Comparison of ENCODE assay signal across 8 mouse cellular contexts in the genomic region with DNA sequence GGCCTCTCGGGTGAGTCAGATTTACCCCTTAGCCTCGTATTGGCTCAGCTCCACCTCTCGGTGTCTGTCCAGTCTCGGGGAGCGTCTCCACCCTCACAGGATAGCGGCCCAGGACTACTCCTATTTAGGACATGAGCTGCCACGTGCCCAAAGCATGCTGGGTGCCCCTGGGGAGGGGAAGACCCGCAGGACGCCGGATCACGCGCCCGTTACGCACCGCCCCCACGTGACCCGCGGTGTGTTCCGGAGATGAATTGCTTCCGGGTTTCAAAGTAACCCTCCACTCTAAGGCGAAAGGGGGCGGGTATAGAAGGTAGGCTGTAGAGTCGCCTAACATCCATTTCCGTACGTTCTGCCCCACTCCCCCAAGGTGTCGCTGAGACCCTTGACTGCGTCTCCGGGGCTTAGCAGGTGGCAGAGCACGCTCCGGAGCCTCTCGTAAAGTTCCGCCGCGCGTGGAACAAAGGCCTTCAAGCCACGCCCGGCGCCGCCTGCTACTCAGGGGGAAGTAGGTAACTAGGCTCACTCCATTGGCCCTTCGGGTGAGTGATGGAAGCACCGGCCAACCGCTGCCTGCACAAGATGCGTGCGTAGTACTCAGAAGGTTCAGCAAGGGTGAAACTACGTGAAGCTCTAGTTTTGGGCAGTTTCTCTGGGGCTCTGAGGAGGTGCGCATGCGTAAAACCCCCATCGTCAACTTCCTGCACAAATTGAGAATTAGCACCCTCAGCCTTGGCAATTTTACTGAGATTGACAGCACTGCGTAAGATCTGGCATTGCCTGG. TPM values are rescaled to one million over a fixed set of nuclear protein-coding genes. Genes with fewer than 3 reads are reported as not detected.
DNase-seq lines count a peak whose midpoint lies in the region; ATAC-seq and TF ChIP-seq lines count a peak whose summit lies in the region.

No protein-coding gene starts in this region.

- peak overlapping the region; percentile 65 for H3K4me2 ChIP-seq in embryonic facial prominence, embryonic 14.5 days (ENCODE audit: low read depth, low read length)
- H3K4me2 ChIP-seq in limb, embryonic 13.5 days (replicated peaks), result peak overlapping the region; percentile 66
- peak overlapping the region; percentile 75 for H3K4me2 ChIP-seq in midbrain, embryonic 16.5 days (ENCODE audit: low read length)

- peak overlapping the region; percentile 45 for H3K4me3 ChIP-seq in embryonic facial prominence, embryonic 14.5 days (ENCODE audit: low read depth, low read length)
- H3K4me3 ChIP-seq in heart, adult 2 months, result peak overlapping the region; percentile 63
- peak overlapping the region; percentile 57 for H3K4me3 ChIP-seq in limb, embryonic 13.5 days
- H3K4me3 ChIP-seq in midbrain, embryonic 16.5 days (ENCODE audit: low read depth, low read length), result peak overlapping the region; percentile 66

- peak; percentile 100 for DNase-seq in 3T3-L1 (ENCODE audit: low read depth, low spot score)
- DNase-seq in adrenal gland, postnatal 4 days (ENCODE audit: low spot score in 2 of 2), result peak; percentile 92 to 96
- peak; percentile 100 for DNase-seq in embryonic facial prominence, embryonic 14.5 days (ENCODE audit: low spot score)
- peak; percentile 98 to 100 for DNase-seq in heart, adult 2 months
- DNase-seq in kidney, adult 8-10 months, result peak; percentile 100
- peak; percentile 89 to 96 for DNase-seq in spleen, postnatal 10 days (ENCODE audit: low spot score in 2 of 2)

- TF ChIP-seq POLR2A in heart, adult 2 months (IDR thresholded peaks at IDR 0.05; ENCODE audit: insufficient read depth, low read depth, low read length), result peak; percentile 57

- 1% methylated on average over 47 of the region's 49 CpGs for WGBS in embryonic facial prominence, embryonic 14.5 days
- WGBS in heart, adult 2 months, result under 1% methylated on average over 49 of the region's 49 CpGs
- under 1% methylated on average over 49 of the region's 49 CpGs for WGBS in limb, embryonic 13.5 days
- under 1% methylated on average over 49 of the region's 49 CpGs for WGBS in midbrain, embryonic 16.5 days

- H3K9ac ChIP-seq in embryonic facial prominence, embryonic 14.5 days (ENCODE audit: low read depth, low read length), result peak overlapping the region; percentile 70
- H3K9ac ChIP-seq in heart, adult 2 months (ENCODE audit: low read depth, low read length), result peak overlapping the region; percentile 85
- H3K9ac ChIP-seq in limb, embryonic 13.5 days, result peak overlapping the region; percentile 76
- peak overlapping the region; percentile 89 for H3K9ac ChIP-seq in midbrain, embryonic 16.5 days (ENCODE audit: low read depth, low read length)

- intact Hi-C loops in heart, adult 2 months (cut with DNase I), result loop anchor here (10.0 kb wide), 1 partner anchor 53 kb away; no protein-coding TSS in a partner anchor

- no peaks in the 10 kb centered on the region for H3K79me2 ChIP-seq in heart, adult 2 months (replicated peaks; ENCODE audit: control insufficient read depth, insufficient read depth, low read length)

- peaks cover 11% of the 10 kb centered on the region; the same call in 1 of the 2 replicates for H3K36me3 ChIP-seq in embryonic facial prominence, embryonic 14.5 days (ENCODE audit: control insufficient read depth, insufficient read depth, low read length)
- H3K36me3 ChIP-seq in heart, adult 2 months (ENCODE audit: control insufficient read depth, insufficient read depth, low read length), result peaks cover 2% of the 10 kb centered on the region; the same call in 1 of the 2 replicates
- peaks cover 26% of the 10 kb centered on the region for H3K36me3 ChIP-seq in limb, embryonic 13.5 days
- H3K36me3 ChIP-seq in midbrain, embryonic 16.5 days (ENCODE audit: control insufficient read depth, insufficient read depth, low read length), result no peaks in the 10 kb centered on the region

- ATAC-seq in embryonic facial prominence, embryonic 14.5 days (ENCODE audit: low read depth), result peak; percentile 100
- ATAC-seq in limb, embryonic 13.5 days (ENCODE audit: low FRiP score, low read depth), result peak; percentile 99
- ATAC-seq in midbrain, embryonic 16.5 days, result peak; percentile 99

- TF ChIP-seq EP300 in heart, adult 2 months (IDR thresholded peaks at IDR 0.05; ENCODE audit: insufficient read depth, low read depth, low read length), result peak; percentile 91

- H3K27ac ChIP-seq in embryonic facial prominence, embryonic 14.5 days (replicated peaks; ENCODE audit: low read depth, low read length), result peak overlapping the region; percentile 94
- peak overlapping the region; percentile 98 for H3K27ac ChIP-seq in heart, adult 2 months
- H3K27ac ChIP-seq in limb, embryonic 13.5 days, result peak overlapping the region; percentile 96
- peak overlapping the region; percentile 100 for H3K27ac ChIP-seq in midbrain, embryonic 16.5 days (ENCODE audit: low read length)

- no peaks in the 10 kb centered on the region for H3K4me1 ChIP-seq in embryonic facial prominence, embryonic 14.5 days (ENCODE audit: control insufficient read depth, insufficient read depth, low read length)
- peaks cover 10% of the 10 kb centered on the region for H3K4me1 ChIP-seq in heart, adult 2 months (ENCODE audit: control insufficient read depth, insufficient read depth, low read length)
- peaks cover 6% of the 10 kb centered on the region; the same call in 1 of the 2 replicates for H3K4me1 ChIP-seq in limb, embryonic 13.5 days
- peaks cover 6% of the 10 kb centered on the region for H3K4me1 ChIP-seq in midbrain, embryonic 16.5 days (ENCODE audit: control insufficient read depth, insufficient read depth, low read length)

- TF ChIP-seq CTCF in heart, adult 2 months (IDR thresholded peaks at IDR 0.05), result 0 out of 2 replicates have a peak, but pooled peaks have one; percentile 25

- no peaks in the 10 kb centered on the region for H3K9me3 ChIP-seq in embryonic facial prominence, embryonic 14.5 days (ENCODE audit: control insufficient read depth, low read length)
- no peaks in the 10 kb centered on the region for H3K9me3 ChIP-seq in limb, embryonic 13.5 days
- H3K9me3 ChIP-seq in midbrain, embryonic 16.5 days (replicated peaks; ENCODE audit: control insufficient read depth, low read length, poor library complexity, severe bottlenecking), result no peaks in the 10 kb centered on the region

- no peaks in the 10 kb centered on the region; the same call in 1 of the 2 replicates for H3K27me3 ChIP-seq in embryonic facial prominence, embryonic 14.5 days (replicated peaks; ENCODE audit: control insufficient read depth, insufficient read depth, low read length)
- H3K27me3 ChIP-seq in heart, adult 2 months (ENCODE audit: control insufficient read depth, insufficient read depth, low read length), result no peaks in the 10 kb centered on the region
- H3K27me3 ChIP-seq in limb, embryonic 13.5 days, result peaks cover 19% of the 10 kb centered on the region; the same call in 1 of the 2 replicates
- H3K27me3 ChIP-seq in midbrain, embryonic 16.5 days (ENCODE audit: control insufficient read depth, insufficient read depth, low read depth, low read length), result no peaks in the 10 kb centered on the region; the same call in 1 of the 2 replicates

RNA-seq across cellular contexts. Expression of a gene that starts 35.6 kb away (rescaled TPM):
- 10 to 100 TPM; 90.0 to 92.1 TPM for total RNA-seq in adrenal gland, postnatal 4 days (2021)
- polyA plus RNA-seq in embryonic facial prominence, embryonic 14.5 days (2014; fragmentation: Nextera tagmentation; extraction: Ambion mirVana), result 36.8 and 41.7 TPM in 2 replicates
- 100 to 1,000 TPM; 118 to 129 TPM for total RNA-seq in heart, adult 2 months (2021)
- polyA plus RNA-seq in heart, adult 2 months (2012; rRNA removed), result 119 and 122 TPM in 2 replicates
- 16.4 and 19.7 TPM in 2 replicates for polyA plus RNA-seq in limb, embryonic 13.5 days (2015; fragmentation: Nextera tagmentation; extraction: Ambion mirVana)
- polyA plus RNA-seq in midbrain, embryonic 16.5 days (2015; fragmentation: Nextera tagmentation; extraction: Ambion mirVana), result 21.6 and 22.5 TPM in 2 replicates

Comparison
In these comparisons a context has a peak if more than half of its experiments do, and no peak if none do; other contexts are left out.
1. Peak in every context shown above with its lines: DNase-seq, ATAC-seq, H3K4me3 ChIP-seq and H3K27ac ChIP-seq.